Mouse (Mus musculus): ENCODE data around the gene Scamp5. TPM values are rescaled to one million over a fixed set of nuclear protein-coding genes. Genes with fewer than 3 reads are reported as not detected.

Scamp5 gene
- polyA plus RNA-seq, 1 experiment from 2014 or later: 98.9 TPM

- Histone ChIP-seq H3K27ac (replicated peaks; ENCODE audit: low read depth, low read length) (peak overlapping the region; percentile 93), H3K36me3 (ENCODE audit: control insufficient read depth, insufficient read depth, low read length) (peaks cover 15% of the 10 kb centered on the region; the same call in 1 of the 2 replicates), H3K9me3 (ENCODE audit: control insufficient read depth, low read length) (no peaks in the 10 kb centered on the region), H3K27me3 (ENCODE audit: control insufficient read depth, insufficient read depth, low read length) (no peaks in the 10 kb centered on the region), H3K4me2 (ENCODE audit: low read length) (peak overlapping the region; percentile 80), H3K9ac (replicated peaks; ENCODE audit: low read length) (peak overlapping the region; percentile 93), H3K4me3 (replicated peaks; ENCODE audit: low read depth, low read length) (peak overlapping the region; percentile 82), H3K4me1 (ENCODE audit: control insufficient read depth, insufficient read depth, low read length) (peaks cover 18% of the 10 kb centered on the region)
- ATAC-seq (ENCODE audit: low FRiP score, low TSS enrichment): peak; percentile 66
- under 1% methylated on average over 18 of the region's 18 CpGs for WGBS
- peak; percentile 66 for DNase-seq
These were observed 539 bp downstream of the Scamp5 start for GRCm38 (mm10) chr9:57467271-57467771.

- Histone ChIP-seq H3K4me1 (ENCODE audit: control insufficient read depth, insufficient read depth, low read length) (peaks cover 18% of the 10 kb centered on the region), H3K9ac (replicated peaks; ENCODE audit: low read length) (peak overlapping the region; percentile 93), H3K9me3 (ENCODE audit: control insufficient read depth, low read length) (no peaks in the 10 kb centered on the region), H3K4me3 (replicated peaks; ENCODE audit: low read depth, low read length) (peak overlapping the region; percentile 82), H3K4me2 (ENCODE audit: low read length) (peak overlapping the region; percentile 80), H3K27me3 (ENCODE audit: control insufficient read depth, insufficient read depth, low read length) (no peaks in the 10 kb centered on the region), H3K27ac (replicated peaks; ENCODE audit: low read depth, low read length) (no peak overlapping the region), H3K36me3 (ENCODE audit: control insufficient read depth, insufficient read depth, low read length) (peaks cover 15% of the 10 kb centered on the region; the same call in 1 of the 2 replicates)
- no peak for DNase-seq
- ATAC-seq (ENCODE audit: low FRiP score, low TSS enrichment): no peak
- WGBS: 81% methylated on average over 3 of the region's 3 CpGs
These were observed 1.8 kb downstream of the Scamp5 start for GRCm38 (mm10) chr9:57466101-57466500.

GRCm38 (mm10) chr9:57462866-57463265 lies 5.0 kb downstream of the Scamp5 start:
- Histone ChIP-seq H3K27ac (replicated peaks; ENCODE audit: low read depth, low read length) (no peak overlapping the region), H3K9ac (replicated peaks; ENCODE audit: low read length) (no peak overlapping the region), H3K36me3 (ENCODE audit: control insufficient read depth, insufficient read depth, low read length) (peaks cover 15% of the 10 kb centered on the region; the same call in 1 of the 2 replicates), H3K27me3 (ENCODE audit: control insufficient read depth, insufficient read depth, low read length) (no peaks in the 10 kb centered on the region), H3K9me3 (ENCODE audit: control insufficient read depth, low read length) (no peaks in the 10 kb centered on the region), H3K4me3 (replicated peaks; ENCODE audit: low read depth, low read length) (no peak overlapping the region), H3K4me1 (ENCODE audit: control insufficient read depth, insufficient read depth, low read length) (peaks cover 18% of the 10 kb centered on the region), H3K4me2 (ENCODE audit: low read length) (no peak overlapping the region)
- WGBS: 92% methylated on average over 6 of the region's 6 CpGs
- DNase-seq (no peak), ATAC-seq (ENCODE audit: low FRiP score, low TSS enrichment) (no peak)

GRCm38 (mm10) chr9:57459707-57460106 lies 8.2 kb downstream of the Scamp5 start:
- Histone ChIP-seq H3K36me3 (ENCODE audit: control insufficient read depth, insufficient read depth, low read length) (peaks cover 15% of the 10 kb centered on the region; the same call in 1 of the 2 replicates), H3K27me3 (ENCODE audit: control insufficient read depth, insufficient read depth, low read length) (no peaks in the 10 kb centered on the region), H3K4me3 (replicated peaks; ENCODE audit: low read depth, low read length) (no peak overlapping the region), H3K4me2 (ENCODE audit: low read length) (no peak overlapping the region), H3K9me3 (ENCODE audit: control insufficient read depth, low read length) (no peaks in the 10 kb centered on the region), H3K27ac (replicated peaks; ENCODE audit: low read depth, low read length) (no peak overlapping the region), H3K4me1 (ENCODE audit: control insufficient read depth, insufficient read depth, low read length) (no peaks in the 10 kb centered on the region), H3K9ac (replicated peaks; ENCODE audit: low read length) (no peak overlapping the region)
- no peak for DNase-seq
- WGBS: 95% methylated on average over 2 of the region's 2 CpGs
- no peak for ATAC-seq (ENCODE audit: low FRiP score, low TSS enrichment)

- Histone ChIP-seq H3K4me2 (ENCODE audit: low read length) (no peak overlapping the region), H3K9ac (replicated peaks; ENCODE audit: low read length) (no peak overlapping the region), H3K27me3 (ENCODE audit: control insufficient read depth, insufficient read depth, low read length) (no peaks in the 10 kb centered on the region), H3K4me3 (replicated peaks; ENCODE audit: low read depth, low read length) (no peak overlapping the region), H3K4me1 (ENCODE audit: control insufficient read depth, insufficient read depth, low read length) (no peaks in the 10 kb centered on the region), H3K9me3 (ENCODE audit: control insufficient read depth, low read length) (no peaks in the 10 kb centered on the region), H3K36me3 (ENCODE audit: control insufficient read depth, insufficient read depth, low read length) (peaks cover 32% of the 10 kb centered on the region), H3K27ac (replicated peaks; ENCODE audit: low read depth, low read length) (no peak overlapping the region)
- DNase-seq (no peak), ATAC-seq (ENCODE audit: low FRiP score, low TSS enrichment) (no peak)
- WGBS: 88% methylated on average over 4 of the region's 4 CpGs
These were observed 14.3 kb downstream of the Scamp5 start for GRCm38 (mm10) chr9:57453516-57453915.

- no peaks in the 10 kb centered on the region for H3K9me3 ChIP-seq (ENCODE audit: control insufficient read depth, low read length)
- DNase-seq: no peak
- ATAC-seq (ENCODE audit: low FRiP score, low TSS enrichment): no peak
These were observed 15.0 kb downstream of the Scamp5 start for GRCm38 (mm10) chr9:57452624-57453462.

GRCm38 (mm10) chr9:57449715-57450114 lies 18.1 kb downstream of the Scamp5 start:
- Histone ChIP-seq H3K36me3 (ENCODE audit: control insufficient read depth, insufficient read depth, low read length) (peaks cover 63% of the 10 kb centered on the region), H3K9me3 (ENCODE audit: control insufficient read depth, low read length) (no peaks in the 10 kb centered on the region), H3K27ac (replicated peaks; ENCODE audit: low read depth, low read length) (no peak overlapping the region), H3K4me2 (ENCODE audit: low read length) (no peak overlapping the region), H3K4me1 (ENCODE audit: control insufficient read depth, insufficient read depth, low read length) (no peaks in the 10 kb centered on the region), H3K9ac (replicated peaks; ENCODE audit: low read length) (no peak overlapping the region), H3K4me3 (replicated peaks; ENCODE audit: low read depth, low read length) (no peak overlapping the region), H3K27me3 (ENCODE audit: control insufficient read depth, insufficient read depth, low read length) (no peaks in the 10 kb centered on the region)
- DNase-seq: peak; percentile 31
- WGBS: 76% methylated on average over 1 of the region's 1 CpGs
- ATAC-seq (ENCODE audit: low FRiP score, low TSS enrichment): no peak

More at GRCm38 (mm10) chr9:57452624-57453462, 15.0 kb downstream of the Scamp5 start:
- Histone ChIP-seq H3K4me1 (ENCODE audit: control insufficient read depth, insufficient read depth, low read length) (no peaks in the 10 kb centered on the region), H3K27me3 (ENCODE audit: control insufficient read depth, insufficient read depth, low read length) (no peaks in the 10 kb centered on the region), H3K36me3 (ENCODE audit: control insufficient read depth, insufficient read depth, low read length) (peaks cover 34% of the 10 kb centered on the region), H3K4me2 (ENCODE audit: low read length) (no peak overlapping the region), H3K9ac (replicated peaks; ENCODE audit: low read length) (no peak overlapping the region), H3K27ac (replicated peaks; ENCODE audit: low read depth, low read length) (no peak overlapping the region), H3K4me3 (replicated peaks; ENCODE audit: low read depth, low read length) (no peak overlapping the region)
- WGBS: 89% methylated on average over 8 of the region's 8 CpGs

- H3K27ac ChIP-seq (replicated peaks; ENCODE audit: low read depth, low read length): no peak overlapping the region
- WGBS: 97% methylated on average over 1 of the region's 1 CpGs
- ATAC-seq (ENCODE audit: low FRiP score, low TSS enrichment) (no peak), DNase-seq (no peak)
- H3K4me2 ChIP-seq (ENCODE audit: low read length): no peak overlapping the region
- H3K27me3 ChIP-seq (ENCODE audit: control insufficient read depth, insufficient read depth, low read length): no peaks in the 10 kb centered on the region
- no peak overlapping the region for H3K9ac ChIP-seq (replicated peaks; ENCODE audit: low read length)
- H3K9me3 ChIP-seq (ENCODE audit: control insufficient read depth, low read length): no peaks in the 10 kb centered on the region
- no peak overlapping the region for H3K4me3 ChIP-seq (replicated peaks; ENCODE audit: low read depth, low read length)
- peaks cover 4% of the 10 kb centered on the region; the same call in 1 of the 2 replicates for H3K4me1 ChIP-seq (ENCODE audit: control insufficient read depth, insufficient read depth, low read length)
- peaks cover 42% of the 10 kb centered on the region for H3K36me3 ChIP-seq (ENCODE audit: control insufficient read depth, insufficient read depth, low read length)
These were observed 27.2 kb downstream of the Scamp5 start for GRCm38 (mm10) chr9:57440620-57441019.

Data from midbrain, embryonic 14.5 days (tissue).